Mouse (Mus musculus) bone marrow macrophage, adult 2 months (primary cell): ENCODE results near the gene Tec.

ENCODE experiments used
- CTCF ChIP-seq: IDR thresholded peaks from 2 replicates; pipeline ENCODE4 v1.5.1; 2012; ENCODE audit warnings: low read depth, mild to moderate bottlenecking, low read length, moderate library complexity
- POLR2A ChIP-seq: IDR thresholded peaks from 2 replicates; pipeline ENCODE4 v1.6.1; 2012; ENCODE audit warnings: mild to moderate bottlenecking, low read depth, low read length, borderline replicate concordance

DNA sequence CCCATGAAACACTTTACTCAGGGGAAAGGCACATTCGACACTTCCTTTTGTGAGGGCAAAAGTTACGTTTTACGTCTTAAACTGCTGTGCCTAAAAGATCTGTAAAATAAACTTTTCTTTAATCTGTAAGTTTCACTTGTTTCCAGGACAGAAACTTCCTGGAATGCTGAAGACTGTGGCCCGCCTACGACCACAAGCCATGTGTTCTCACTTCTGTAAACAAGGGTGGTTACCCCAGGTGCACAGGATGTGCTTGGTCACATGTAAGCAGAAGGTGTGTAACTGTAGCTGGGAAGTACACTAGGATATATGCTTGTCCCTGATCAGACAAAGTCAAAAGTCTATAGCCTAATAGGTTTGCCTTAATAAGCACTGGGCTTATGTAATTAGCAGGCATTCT lies 107.0 kb downstream of the Tec start:
- TF ChIP-seq CTCF = no peak
- no peak for TF ChIP-seq POLR2A
